Mouse (Mus musculus) v-Abl transformed pro-B cells (cell line): Measurements from ENCODE around the gene Clhc1.

Experiments
- in situ Hi-C, 2 experiments: fragments of 400-800 bp; cut with MboI; formaldehyde crosslinking; loops; one replicate each; pipeline ENCODE4 v1.15.1; 2025; ENCODE audit not compliant: unreplicated experiment in 2 of 2

Clhc1 gene

GRCm38 (mm10) chr11:29626541-29626940 is 78.8 kb downstream of the Clhc1 start:
- in situ Hi-C loops = no loop called here

- in situ Hi-C loops = no loop called here
Observed at GRCm38 (mm10) chr11:29627706-29628105, 80.0 kb downstream of the Clhc1 start.
